Mouse (Mus musculus): Measurements from ENCODE around the gene Rap1gds1.

Rap1gds1 gene

GRCm38 (mm10) chr3:138937241-138937640, 137.8 kb downstream of the Rap1gds1 start:
- DNase-seq = no peak

GRCm38 (mm10) chr3:138936780-138937179, 138.2 kb downstream of the Rap1gds1 start:
- no peak for DNase-seq

- no peak for DNase-seq
These were observed 147.6 kb downstream of the Rap1gds1 start for GRCm38 (mm10) chr3:138927437-138927836.

- DNase-seq = no peak
These were observed 148.8 kb downstream of the Rap1gds1 start for GRCm38 (mm10) chr3:138926161-138926560.

- no peak for DNase-seq
These were observed 156.8 kb downstream of the Rap1gds1 start for GRCm38 (mm10) chr3:138918241-138918640.

- no peak for DNase-seq
These were observed 158.0 kb downstream of the Rap1gds1 start for GRCm38 (mm10) chr3:138917016-138917415.

- DNase-seq = no peak
These were observed 158.4 kb downstream of the Rap1gds1 start for GRCm38 (mm10) chr3:138916591-138916990.

- no peak for DNase-seq
These were observed 160.2 kb downstream of the Rap1gds1 start for GRCm38 (mm10) chr3:138914626-138915288.

GRCm38 (mm10) chr3:138912504-138912903, 162.5 kb downstream of the Rap1gds1 start:
- no peak for DNase-seq

GRCm38 (mm10) chr3:138909313-138909712, 165.7 kb downstream of the Rap1gds1 start:
- no peak for DNase-seq

GRCm38 (mm10) chr3:138906112-138906880, 168.7 kb downstream of the Rap1gds1 start:
- DNase-seq = peak; percentile 62

GRCm38 (mm10) chr3:138905678-138906077, 169.3 kb downstream of the Rap1gds1 start:
- no peak for DNase-seq

- no peak for DNase-seq
These were observed 174.3 kb downstream of the Rap1gds1 start for GRCm38 (mm10) chr3:138900571-138901141.

- DNase-seq = no peak
These were observed 176.9 kb downstream of the Rap1gds1 start for GRCm38 (mm10) chr3:138898055-138898454.

- DNase-seq = no peak
These were observed 177.5 kb downstream of the Rap1gds1 start for GRCm38 (mm10) chr3:138897500-138897899.

GRCm38 (mm10) chr3:138893520-138893919, 181.5 kb downstream of the Rap1gds1 start:
- DNase-seq = no peak

- no peak for DNase-seq
These were observed 185.2 kb downstream of the Rap1gds1 start for GRCm38 (mm10) chr3:138889769-138890295.

GRCm38 (mm10) chr3:138889214-138889613, 185.8 kb downstream of the Rap1gds1 start:
- DNase-seq = no peak

GRCm38 (mm10) chr3:138886121-138886520, 188.9 kb downstream of the Rap1gds1 start:
- DNase-seq = no peak

- DNase-seq = no peak
These were observed 193.2 kb downstream of the Rap1gds1 start for GRCm38 (mm10) chr3:138881725-138882347.

- no peak for DNase-seq
These were observed 193.8 kb downstream of the Rap1gds1 start for GRCm38 (mm10) chr3:138880999-138881724.

GRCm38 (mm10) chr3:138877741-138878140, 197.3 kb downstream of the Rap1gds1 start:
- DNase-seq = no peak

Measured in kidney, adult 18-20 months (tissue).